Mouse (Mus musculus): Measurements from ENCODE around the gene Cadps2.

Cadps2 gene

GRCm38 (mm10) chr6:23762204-23762603, 77.0 kb downstream of the Cadps2 start:
- DNase-seq: no peak

GRCm38 (mm10) chr6:23758249-23758648, 81.0 kb downstream of the Cadps2 start:
- peak; percentile 24 to 39 for DNase-seq

GRCm38 (mm10) chr6:23748823-23749222, 90.4 kb downstream of the Cadps2 start:
- DNase-seq: no peak

- no peak for DNase-seq
Observed at GRCm38 (mm10) chr6:23740010-23740409, 99.2 kb downstream of the Cadps2 start.

GRCm38 (mm10) chr6:23732750-23733149, 106.5 kb downstream of the Cadps2 start:
- no peak for DNase-seq

- DNase-seq: no peak
Observed at GRCm38 (mm10) chr6:23728620-23729019, 110.6 kb downstream of the Cadps2 start.

GRCm38 (mm10) chr6:23723697-23724096, 115.5 kb downstream of the Cadps2 start:
- no peak for DNase-seq

- no peak for DNase-seq
Observed at GRCm38 (mm10) chr6:23720401-23720800, 118.8 kb downstream of the Cadps2 start.

GRCm38 (mm10) chr6:23707506-23707905, 131.7 kb downstream of the Cadps2 start:
- no peak for DNase-seq

- DNase-seq: peak in 1 of 2 experiments; percentile 34
Observed at GRCm38 (mm10) chr6:23700879-23701278, 138.3 kb downstream of the Cadps2 start.

- no peak for DNase-seq
Observed at GRCm38 (mm10) chr6:23678172-23678571, 161.0 kb downstream of the Cadps2 start.

- DNase-seq: no peak
Observed at GRCm38 (mm10) chr6:23655036-23655435, 184.2 kb downstream of the Cadps2 start, which contains the start of gene Rnf148. Rnf148 (minus strand) TSS chr6:23655136.

- no peak for DNase-seq
Observed at GRCm38 (mm10) chr6:23650205-23650604, 189.0 kb downstream of the Cadps2 start, which contains the start of gene Rnf133. Rnf133 (minus strand) TSS chr6:23650305.

GRCm38 (mm10) chr6:23648732-23649131, 190.5 kb downstream of the Cadps2 start:
- DNase-seq: no peak

- DNase-seq: peak; percentile 54 to 56
Observed at GRCm38 (mm10) chr6:23647627-23648247, 191.5 kb downstream of the Cadps2 start.

GRCm38 (mm10) chr6:23637081-23637480, 202.1 kb downstream of the Cadps2 start:
- DNase-seq: peak; percentile 73 to 78

- DNase-seq: no peak
Observed at GRCm38 (mm10) chr6:23635208-23635607, 204.0 kb downstream of the Cadps2 start.

GRCm38 (mm10) chr6:23634016-23634415, 205.2 kb downstream of the Cadps2 start:
- peak; percentile 35 to 53 for DNase-seq

- DNase-seq: no peak
Observed at GRCm38 (mm10) chr6:23630465-23630864, 208.8 kb downstream of the Cadps2 start.

GRCm38 (mm10) chr6:23575102-23575501, 264.1 kb downstream of the Cadps2 start:
- no peak for DNase-seq

- peak in 1 of 2 experiments; percentile 8 for DNase-seq
Observed at GRCm38 (mm10) chr6:23573750-23574149, 265.5 kb downstream of the Cadps2 start.

- peak; percentile 25 to 32 for DNase-seq
Observed at GRCm38 (mm10) chr6:23572401-23572800, 266.8 kb downstream of the Cadps2 start.

GRCm38 (mm10) chr6:23569686-23570085, 269.5 kb downstream of the Cadps2 start:
- peak; percentile 14 to 43 for DNase-seq

GRCm38 (mm10) chr6:23568688-23569087, 270.5 kb downstream of the Cadps2 start:
- DNase-seq: peak; percentile 25 to 27

- no peak for DNase-seq
Observed at GRCm38 (mm10) chr6:23567651-23568050, 271.6 kb downstream of the Cadps2 start.

Measured in cerebellum, postnatal 10 days (tissue).